Mouse (Mus musculus) gastrocnemius, postnatal 25 days (tissue): Measurements from ENCODE around the gene Leprot. TPM values are rescaled to one million over a fixed set of nuclear protein-coding genes. Genes with fewer than 3 reads are reported as not detected.

Experiments used
- DNase-seq: peaks from one replicate; pipeline ENCODE4 v3.0.0; 2022
- long read RNA-seq, 2 experiments: library from polyadenylated mRNA; stranded (forward); transcript quantifications; one replicate each; pipeline ENCODE4 v2.0.0; 2021
- total RNA-seq, 2 experiments: library from RNA; stranded (reverse); gene quantifications; 1 replicate in 1 of 2; 2 replicates in 1 of 2; pipeline ENCODE4 v1.2.3; 2021

Leprot gene
- total RNA-seq = 10 to 100 TPM; 10.3 to 12.2 TPM
- long read RNA-seq, experiment 1, transcript Leprot-201 (4 exons, 1,898 nt) = major isoform, 8 of 8 reads
- long read RNA-seq, experiment 1, partial matches to known transcripts = 0 of 8 reads
- long read RNA-seq, experiment 1, other reads (novel, unspliced or antisense) = 0 of 8 reads
- long read RNA-seq, experiment 2, transcript Leprot-201 (4 exons, 1,898 nt) = major isoform, 25 of 27 reads
- long read RNA-seq, experiment 2, partial matches to known transcripts = 1 of 27 reads
- long read RNA-seq, experiment 2, other reads (novel, unspliced or antisense) = 1 of 27 reads

DNA sequence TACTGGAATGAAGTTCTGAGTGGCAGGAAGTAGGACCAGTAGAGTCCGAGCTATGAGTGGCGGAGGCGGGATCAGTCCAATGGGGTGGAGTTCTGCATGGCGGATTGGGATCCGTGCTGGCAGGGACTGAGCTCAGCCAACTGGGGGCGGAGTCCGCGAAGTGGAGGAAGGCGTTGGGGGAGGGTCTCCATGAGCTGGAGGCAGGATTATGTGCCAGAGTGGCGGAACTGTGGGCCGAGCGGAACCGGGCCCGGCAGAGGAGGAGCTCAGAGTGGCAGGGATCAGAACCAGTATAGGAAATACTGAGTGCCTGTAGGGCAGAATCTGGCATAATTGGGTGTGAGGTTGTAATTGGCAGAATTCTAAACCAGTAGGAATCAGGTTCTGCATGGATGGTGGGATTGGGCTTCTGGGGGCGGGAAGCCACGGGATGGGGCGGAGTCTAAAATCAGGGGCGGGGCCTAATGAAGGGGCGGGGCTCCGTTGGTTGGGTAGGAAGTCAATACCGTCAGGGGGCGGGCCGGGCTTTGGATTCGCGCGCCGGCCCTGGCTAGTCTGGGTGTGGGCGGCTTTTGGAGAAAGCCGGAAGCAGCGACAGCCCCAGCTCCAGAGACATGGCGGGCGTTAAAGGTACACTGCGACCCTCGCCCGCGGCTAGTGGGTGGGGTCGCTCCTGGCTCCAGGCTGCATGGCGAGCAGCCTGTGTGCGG lies at the start of gene Leprot:
Gene Leprot (plus strand): TSS at position 523 of the 710 bp plus-strand sequence.
- DNase-seq = peak; percentile 100

DNA sequence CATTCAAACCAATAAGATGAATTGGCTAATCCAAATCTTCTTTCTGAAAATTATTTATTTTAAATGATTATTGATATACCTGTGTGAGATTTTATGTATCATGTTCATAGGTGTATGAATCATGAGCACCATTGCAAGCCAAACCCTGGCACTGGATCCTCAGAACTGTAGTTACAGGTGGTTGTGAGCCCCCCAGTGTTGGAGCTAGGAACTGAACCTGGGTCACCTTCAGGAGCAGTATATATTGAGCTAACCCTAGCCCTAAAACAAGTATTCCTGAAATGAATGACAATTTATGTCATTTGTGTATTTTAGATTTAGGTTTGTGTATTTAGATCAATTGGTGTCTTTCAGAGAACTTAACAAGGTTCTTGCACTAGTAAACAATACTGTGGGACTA lies 45.8 kb upstream of the Leprot start:
- DNase-seq = no peak

DNA sequence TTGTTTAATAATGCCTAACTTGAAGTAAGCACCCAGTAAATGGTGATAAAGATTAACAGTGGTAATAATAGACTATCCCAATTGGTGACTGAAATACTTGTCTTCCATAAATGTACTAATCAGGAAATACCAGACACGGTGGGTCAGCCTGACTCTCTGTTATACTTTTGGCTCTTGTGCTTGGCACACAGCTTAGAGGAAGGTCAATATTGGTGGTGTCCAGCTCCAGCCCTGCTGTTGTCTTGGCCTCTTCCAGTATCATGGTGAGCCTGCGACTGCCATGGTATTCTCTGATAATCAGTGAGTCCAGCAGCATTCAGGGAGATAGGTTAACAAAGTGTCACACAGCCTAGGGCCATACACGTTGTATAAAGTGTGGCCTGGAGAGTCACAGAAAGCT lies 43.9 kb upstream of the Leprot start:
- DNase-seq = no peak

DNA sequence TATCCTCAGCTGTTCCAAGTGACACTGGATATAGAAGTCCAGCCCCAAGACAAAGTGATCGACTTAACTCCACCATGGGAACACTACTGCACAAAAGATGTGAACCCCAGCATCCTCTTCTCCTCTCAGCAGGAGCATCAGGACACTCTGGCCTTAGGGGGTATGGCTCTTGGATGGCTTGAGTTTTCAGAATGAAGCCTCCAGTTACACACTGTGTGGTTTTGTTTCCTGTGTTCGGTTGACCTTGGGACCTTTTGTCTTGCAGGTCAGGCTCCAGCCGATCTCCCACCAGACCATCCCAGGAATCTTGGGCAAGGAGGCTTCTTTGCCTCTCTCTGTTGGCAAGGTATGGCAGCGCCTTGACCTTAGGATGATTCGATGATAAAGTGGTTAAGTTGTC lies 31.0 kb upstream of the Leprot start:
- no peak for DNase-seq

DNA sequence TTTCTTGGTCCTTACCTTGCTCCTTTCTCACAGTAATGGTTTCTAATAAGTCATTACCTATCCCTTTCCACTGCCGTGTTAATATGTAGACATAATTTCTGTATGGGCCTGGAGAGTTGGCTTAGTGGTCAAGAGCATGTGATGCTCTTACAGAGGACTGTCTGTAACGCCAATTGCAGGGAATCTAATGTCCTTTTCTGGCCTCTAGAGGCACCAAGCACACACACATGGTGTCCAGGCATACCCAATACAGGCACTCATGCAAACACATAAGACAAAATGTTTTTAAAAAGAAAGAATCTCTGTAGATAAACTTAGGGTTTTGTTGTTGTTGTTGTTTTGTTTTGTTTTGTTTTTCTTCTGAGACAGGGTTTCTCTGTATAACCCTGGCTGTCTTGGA lies 29.8 kb upstream of the Leprot start:
- DNase-seq = no peak

DNA sequence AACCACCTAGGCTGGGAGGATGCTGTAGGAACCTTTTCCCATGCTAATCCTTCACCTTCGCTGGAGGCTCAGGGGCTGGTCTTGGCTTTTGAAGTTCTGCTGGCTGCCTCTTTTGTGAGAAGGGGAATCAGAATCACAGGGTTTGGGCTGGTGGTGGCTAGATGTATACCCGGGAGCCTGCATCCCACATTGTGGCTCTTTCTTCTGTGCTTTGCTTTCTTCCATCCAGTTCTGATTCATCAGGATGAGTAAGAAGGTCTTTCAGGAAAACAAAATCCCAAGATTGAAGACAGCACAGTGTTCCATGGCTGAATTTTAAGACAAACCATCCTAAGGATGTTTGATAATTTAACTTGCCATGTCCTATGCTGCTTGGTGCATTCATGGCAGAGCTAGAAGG lies 27.3 kb upstream of the Leprot start:
- no peak for DNase-seq

DNA sequence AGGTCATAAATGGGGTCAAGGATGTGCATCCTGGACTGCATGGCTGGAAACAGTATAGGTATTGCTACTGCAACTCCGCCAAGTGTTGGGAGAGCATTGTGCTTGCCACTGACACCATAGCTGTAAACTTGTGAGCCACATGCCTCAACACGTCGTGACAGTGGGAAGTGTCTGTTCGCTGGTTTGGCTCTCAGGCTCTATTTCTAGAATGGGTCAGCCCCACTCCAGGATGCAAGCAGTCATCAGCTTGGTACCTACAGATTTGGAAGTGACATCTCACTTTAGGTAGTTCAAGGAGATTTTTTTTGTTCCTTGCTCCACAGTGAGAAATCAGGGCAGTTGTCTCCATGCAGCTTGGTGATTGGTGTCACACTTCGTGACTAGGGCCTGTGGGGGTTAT lies 26.3 kb upstream of the Leprot start:
- no peak for DNase-seq

DNA sequence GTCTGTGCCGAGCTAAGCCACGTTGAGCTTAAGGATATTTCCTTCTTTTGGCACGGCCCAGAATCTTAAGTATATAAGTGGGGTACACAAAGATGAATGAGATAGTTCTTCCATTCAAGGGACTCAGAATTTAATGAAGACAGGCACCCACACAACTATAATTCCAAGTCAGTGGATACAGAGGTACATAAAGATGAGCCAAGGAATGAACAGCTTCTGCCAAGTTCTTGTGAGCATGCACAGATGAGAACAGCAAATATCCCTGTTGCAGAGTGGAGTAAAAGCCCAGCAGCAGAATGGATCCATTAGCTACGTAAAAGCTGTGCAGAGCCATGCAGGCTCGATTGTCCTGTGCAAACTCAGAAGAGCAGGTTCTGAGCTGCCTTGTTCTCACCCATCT lies 22.2 kb upstream of the Leprot start:
- DNase-seq = no peak

DNA sequence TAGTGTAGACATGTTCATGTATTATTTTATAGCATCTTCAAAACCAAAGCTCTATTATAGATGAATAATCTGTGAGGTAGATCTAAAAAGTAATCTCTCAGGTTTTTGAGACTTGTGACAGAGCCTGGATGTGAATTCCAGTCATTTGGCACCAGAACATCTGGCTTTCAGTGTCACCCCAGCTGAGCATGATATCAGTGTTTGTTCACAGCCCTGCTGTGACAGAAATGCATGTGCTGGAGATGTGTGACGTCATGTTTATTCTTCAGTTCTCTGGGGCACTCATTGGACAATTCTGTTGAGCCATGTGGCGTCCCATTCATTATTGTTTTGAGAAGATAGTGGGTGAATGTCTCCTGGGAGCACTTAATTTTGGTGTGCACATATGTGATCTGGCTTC lies 11.9 kb upstream of the Leprot start:
- DNase-seq = no peak

DNA sequence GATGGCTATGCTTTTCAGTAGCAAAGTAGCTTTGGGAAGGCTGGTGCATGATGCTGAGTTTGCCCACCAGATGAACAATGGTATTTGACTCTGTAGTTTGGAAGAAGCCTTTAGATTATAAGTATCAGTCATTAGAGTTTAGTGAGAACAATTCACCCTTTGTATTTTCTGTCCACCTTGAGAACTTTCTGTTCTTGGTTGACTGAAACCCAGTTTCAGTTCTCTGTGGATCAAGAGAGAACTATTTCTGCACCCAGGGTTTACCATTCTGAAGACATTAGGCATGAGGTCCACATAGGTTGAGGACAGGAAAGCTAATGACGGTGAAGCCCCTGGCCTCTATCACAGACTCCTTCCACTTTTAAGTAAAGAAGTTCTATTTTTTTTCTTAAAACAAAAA lies 10.0 kb upstream of the Leprot start:
- no peak for DNase-seq

DNA sequence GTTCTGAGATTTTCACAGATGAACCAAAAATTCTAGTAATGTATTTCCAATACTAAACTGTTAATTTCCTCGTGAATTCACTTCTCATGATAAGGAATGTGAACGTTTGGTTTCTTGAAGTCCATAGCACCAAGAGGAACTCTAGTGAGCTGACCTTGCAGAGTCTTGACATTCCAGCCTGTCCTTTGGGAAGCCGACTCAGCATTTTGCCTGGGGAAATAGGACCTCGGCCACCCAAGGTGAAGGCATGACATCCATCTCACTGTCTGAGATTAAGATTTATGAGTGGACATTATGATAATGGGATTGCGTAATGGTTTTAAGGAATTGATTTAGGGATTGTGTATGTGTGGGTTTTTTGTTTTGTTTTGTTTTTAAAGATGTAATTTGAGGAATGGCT lies 6.9 kb upstream of the Leprot start:
- no peak for DNase-seq

DNA sequence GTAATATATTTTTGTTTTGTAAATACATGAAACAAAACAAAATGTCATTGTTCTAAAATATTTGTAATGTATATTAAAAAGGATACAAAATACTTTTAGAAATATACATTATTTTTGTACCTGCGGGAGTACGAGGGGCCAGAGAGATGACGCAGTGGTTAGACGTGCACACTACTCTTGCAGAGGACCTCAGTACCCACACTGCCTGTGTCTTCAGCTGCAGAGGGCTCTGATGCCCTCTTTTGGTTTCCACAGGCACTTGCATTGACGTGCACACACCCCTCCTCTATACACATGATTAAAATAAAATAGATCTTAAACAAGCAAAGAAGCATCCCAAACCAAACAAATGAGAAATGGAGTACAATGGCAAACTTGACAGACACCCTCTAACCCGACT lies 4.8 kb upstream of the Leprot start:
- no peak for DNase-seq

DNA sequence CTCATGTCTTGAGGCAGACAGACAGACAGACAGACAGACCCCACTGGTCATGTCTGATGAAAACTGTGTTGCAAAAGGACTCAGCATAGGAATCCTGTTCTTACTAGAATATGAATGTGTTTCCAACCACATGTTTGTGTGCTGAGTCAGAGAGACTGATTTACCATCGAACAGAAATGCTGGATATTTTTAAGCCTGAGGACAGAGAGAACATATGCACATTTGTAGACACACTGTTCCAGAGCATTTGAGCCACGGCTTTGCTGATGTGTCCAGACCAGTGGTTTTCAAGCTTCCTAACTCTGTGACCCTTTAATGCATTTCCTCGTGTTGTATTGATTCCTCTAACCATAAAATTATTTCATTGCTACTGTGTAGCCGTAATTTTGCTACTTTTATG lies 4.3 kb upstream of the Leprot start:
- no peak for DNase-seq

DNA sequence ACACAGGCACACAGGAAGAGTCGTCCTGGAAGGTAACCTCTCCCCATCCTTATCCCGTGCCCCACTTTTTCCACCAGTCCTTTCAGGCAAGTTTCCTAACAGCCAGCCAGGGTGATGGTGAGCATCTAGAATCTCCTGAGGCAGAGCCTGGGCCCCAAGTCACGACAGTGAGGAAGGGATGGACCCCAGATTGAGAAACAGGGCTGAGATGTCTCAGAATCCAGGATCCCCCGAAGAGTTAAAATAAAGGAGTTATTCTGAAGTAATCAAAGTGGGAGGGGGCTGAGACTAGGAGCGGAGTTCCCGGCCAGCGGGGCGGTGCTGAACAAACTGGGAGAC lies 692 bp upstream of the Leprot start:
- DNase-seq = no peak

DNA sequence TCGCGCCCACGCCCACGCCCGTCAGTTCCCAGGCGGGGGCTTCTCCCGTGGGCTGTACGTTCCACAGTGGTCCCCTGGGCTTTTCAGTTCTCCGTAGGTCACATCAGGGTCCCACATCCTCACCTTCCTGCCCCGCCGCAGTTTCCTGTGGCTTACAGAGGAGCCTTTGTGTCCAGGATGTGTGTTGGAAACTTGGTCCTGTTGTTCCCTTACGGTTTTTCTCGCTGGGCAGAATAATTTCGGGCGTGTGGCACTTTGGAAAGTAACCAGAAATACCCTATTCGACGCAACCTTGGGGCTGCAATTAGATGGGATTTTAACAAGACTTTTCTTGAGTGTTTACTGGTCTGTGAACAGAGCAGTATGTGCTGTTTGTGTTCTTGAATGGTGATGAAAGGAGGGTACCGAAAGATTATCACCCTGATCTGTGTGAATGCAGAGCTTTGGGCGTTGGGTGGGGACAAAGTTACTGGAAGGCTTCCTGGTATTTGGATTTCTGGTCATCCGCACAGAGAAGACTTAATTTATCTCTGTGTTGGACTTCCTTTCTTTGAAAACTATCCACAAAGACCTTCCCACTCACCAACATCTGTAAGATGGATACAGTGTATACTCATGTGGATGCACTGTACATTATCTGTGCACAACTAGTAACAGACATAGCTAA lies 591 bp downstream of the Leprot start:
- no peak for DNase-seq

DNA sequence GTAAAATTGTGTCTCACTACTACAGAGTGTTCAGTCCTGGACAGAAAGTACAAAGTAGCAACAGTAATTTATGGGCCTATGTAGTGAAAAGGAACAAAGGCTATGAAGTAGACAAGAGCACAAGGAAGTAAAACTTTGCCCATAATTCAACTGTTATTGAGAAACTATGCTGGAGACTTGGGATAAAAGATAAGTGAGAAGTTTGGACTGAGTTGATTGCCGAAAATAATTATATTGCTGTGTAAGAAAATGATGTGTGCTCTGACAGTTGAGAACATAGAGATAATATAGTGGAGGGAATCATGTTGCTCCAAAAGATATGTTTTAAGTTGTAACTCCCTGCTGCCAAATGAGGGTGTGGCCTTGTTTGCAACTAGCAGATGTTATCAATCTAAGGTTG lies 1.2 kb downstream of the Leprot start:
- no peak for DNase-seq

DNA sequence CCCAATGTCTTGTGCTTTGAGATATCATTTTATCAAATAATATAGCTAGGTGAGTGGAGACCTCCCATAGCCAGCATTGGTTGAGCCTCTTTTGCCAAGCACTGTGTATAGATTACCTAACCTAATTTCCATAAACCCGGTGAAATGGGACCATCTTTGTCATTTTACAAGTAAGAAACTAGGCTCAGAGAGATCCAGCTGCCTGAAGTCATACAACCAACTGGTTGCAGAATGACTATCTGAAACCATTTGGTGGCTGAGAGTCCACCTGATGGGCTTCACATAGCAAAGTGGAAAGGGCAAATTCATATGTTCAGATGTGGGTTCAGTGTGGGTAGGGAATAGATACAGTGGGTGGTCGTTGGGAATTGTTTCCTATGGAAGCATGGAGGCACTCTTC lies 3.4 kb downstream of the Leprot start:
- DNase-seq = no peak

DNA sequence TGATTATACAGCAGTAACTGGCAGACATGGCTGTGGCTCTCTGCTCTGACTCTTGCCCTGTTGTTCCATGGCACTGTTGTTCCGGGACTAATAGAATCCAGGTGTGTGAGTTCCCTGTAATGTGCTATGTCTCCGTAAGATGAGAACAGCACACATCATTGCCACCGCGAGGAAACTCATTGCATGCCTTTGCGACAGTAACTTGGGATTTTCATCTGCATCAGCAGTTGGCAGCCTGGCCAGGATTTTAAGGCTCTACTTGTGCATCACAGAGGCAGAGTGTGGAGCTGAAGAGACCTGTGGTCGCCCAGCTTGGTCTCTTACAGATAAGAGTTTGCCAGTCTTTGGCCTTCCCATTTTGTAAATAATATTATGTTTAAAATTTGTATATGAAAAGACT lies 6.7 kb downstream of the Leprot start:
- DNase-seq = no peak

DNA sequence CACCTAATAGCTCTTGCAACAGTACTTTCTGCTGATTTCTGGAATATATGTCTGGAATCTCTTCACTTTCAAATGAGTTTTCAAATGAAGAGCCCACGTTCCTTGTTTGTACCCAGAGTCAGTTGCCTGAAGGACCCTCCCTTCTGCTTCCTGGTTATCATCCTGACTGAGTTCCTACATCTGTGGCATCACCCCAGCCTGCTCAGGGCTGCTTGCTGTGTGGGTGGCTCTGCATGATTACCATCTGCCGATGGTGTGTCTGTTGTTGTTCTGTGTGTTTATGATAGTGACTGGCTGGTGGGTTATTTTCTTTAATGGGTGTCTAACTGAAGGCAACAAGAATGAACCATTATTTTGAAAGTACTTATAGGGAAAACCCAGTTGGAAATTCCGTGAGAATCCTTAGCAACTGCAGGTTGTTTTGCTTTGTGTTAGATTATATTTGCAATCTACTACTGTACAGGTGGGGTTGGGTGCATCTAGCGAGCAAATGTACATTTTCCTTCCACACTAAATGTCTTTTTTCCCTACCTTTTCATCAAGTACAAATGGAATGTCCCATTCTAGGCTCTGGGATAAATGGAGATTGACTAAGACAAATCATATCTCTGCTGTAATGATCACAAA lies 7.4 kb downstream of the Leprot start:
- no peak for DNase-seq

DNA sequence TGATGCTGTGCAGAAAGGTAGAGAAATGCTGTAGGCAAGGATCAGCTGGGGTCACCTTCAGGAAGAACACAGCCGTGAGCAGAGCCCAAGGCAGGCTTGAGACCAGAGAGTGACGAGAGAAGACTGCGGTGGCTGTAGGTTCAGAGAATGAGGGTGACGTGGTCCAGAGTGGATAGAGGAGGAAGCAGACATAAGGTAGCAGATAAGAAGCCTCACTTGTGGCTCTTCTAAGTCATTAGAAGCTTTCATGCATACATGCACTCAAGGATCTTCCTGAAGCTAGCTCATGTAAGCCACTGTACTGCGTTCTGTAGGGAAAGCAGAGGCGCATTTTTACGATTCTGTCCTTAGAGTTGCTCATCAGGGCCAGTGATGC lies 7.9 kb downstream of the Leprot start:
- DNase-seq = no peak

DNA sequence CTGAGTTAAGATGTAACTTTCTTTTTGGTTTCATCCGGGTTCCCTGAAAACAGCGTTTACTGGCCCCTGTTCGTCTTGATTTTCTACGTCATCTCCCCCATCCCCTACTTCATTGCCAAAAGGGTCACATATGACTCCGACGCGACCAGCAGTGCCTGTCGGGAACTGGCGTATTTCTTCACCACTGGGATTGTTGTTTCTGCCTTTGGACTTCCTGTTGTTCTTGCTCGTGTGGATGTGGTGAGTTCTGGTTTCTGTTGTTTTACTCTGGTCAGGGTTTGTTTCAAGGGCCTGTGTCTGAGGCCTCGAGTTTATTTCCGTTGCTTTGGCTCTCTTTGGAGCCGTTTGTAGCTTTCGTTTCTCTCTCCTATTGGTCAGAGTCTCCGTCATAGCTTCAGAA lies 8.5 kb downstream of the Leprot start:
- no peak for DNase-seq

DNA sequence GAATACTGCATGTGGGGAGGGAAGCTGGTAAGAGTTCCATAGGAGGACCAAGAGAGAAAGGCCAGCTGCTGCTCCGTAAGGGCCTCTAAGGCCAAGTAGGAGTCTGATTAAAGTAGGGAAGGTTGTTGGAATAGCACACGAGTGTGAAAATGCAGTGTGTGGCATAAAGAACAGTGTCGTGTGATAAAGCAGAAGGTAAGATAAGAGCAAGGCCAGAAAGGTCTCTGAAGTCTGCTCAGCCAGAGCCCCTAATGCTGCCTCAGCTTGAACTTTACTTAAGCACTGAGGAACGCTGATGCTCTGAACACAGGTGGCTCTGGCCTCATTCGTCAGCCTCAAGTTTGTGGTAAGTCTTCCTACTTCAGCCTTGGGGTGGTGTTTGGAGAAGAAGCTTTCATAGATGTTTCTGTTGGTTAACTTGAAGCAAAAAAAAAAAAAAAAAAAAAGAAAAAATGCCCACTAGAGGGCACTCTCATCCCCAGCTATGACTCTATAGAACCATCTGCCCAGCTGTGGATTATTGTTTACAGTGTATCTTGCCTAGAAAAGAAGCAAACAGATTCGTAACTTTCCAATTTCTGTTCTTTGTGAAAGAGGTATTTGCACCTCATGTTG lies 9.5 kb downstream of the Leprot start:
- no peak for DNase-seq

DNA sequence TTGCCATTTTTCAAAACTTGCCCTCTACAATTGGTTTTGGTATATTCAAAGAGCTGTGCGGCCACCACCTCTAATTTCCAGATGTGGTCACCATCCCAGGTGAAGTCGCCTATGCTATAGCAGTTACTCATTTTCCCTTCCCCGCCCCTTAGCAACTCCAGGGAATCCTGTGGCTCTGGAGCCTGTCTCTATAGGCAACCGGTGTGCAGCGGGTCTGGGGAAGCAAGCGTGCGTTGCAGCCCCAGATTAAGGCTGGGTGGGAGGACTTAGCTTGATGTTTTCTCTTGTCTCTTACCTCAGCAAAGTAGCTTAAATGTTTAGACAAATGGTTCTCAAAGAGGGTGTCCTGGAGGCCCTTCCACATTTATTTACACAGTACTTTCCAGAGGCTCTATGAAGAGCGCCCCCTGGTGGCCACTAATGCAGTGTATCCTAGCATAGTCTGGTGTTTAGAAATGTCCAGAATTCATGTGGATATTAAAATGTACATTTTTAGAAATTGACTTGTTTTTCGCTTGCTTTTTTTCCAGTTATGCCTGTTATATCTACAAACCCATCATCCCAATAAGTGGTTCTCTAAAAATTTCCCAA lies 16.7 kb downstream of the Leprot start:
- no peak for DNase-seq
